Mouse (Mus musculus): ENCODE measurements around the gene Aamp.

DNA sequence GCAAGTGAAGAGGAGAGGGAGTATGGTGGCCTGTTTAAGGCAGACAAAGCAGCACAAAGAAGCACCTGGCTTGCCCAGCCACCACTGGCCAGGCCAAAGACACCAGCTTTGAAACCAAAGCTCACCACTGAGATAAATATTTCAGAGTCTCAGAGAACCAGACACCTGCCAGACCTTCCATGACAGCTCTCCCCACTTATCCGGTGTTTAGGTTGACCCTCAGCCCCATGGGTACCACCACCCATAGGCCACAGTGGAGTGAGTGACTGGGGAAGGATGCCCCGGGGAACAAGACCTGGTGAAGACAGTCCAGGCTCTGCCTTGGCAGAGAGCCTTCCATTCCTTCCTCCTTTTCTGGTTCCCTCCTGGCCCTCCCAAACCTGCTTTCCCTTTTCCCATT is 18.3 kb upstream of the Aamp start:
- TF ChIP-seq CTCF (IDR thresholded peaks at IDR 0.05; ENCODE audit: insufficient read depth, low read depth, low read length) = no peak
- TF ChIP-seq POLR2A (IDR thresholded peaks at IDR 0.05; ENCODE audit: insufficient read depth, low read depth, low read length) = no peak
